Mouse (Mus musculus) heart, embryonic 14.5 days (tissue): Measurements from ENCODE around the gene Gpatch3. TPM values are rescaled to one million over a fixed set of nuclear protein-coding genes. Genes with fewer than 3 reads are reported as not detected.

Source experiments
- microRNA-seq: library from miRNA; unstranded; fragments of <30 nt; microRNA quantifications from one replicate; pipeline ENCODE4, GENCODE M21; 2016
- polyA plus RNA-seq: library from polyadenylated mRNA; unstranded; fragments of >200 nt; fragmentation: Nextera tagmentation; extraction: Ambion mirVana; gene quantifications from 2 replicates; pipeline ENCODE4 v1.2.1, GENCODE M21; 2014

The Gpatch3 gene
- polyA plus RNA-seq, 1 experiment from 2014 or later = 5.4 TPM

Small RNA genes lying within 50 kb of the gene (microRNA-seq; reads per million reads assigned to microRNA genes)
- not detected for gene Gm23158

Other genes with a start within 250 kb of the Gpatch3 start
- gene Wdtc1, start 221.3 kb upstream of the Gpatch3 start, polyA plus RNA-seq = 16.9 and 17.3 TPM in 2 replicates
- gene Slc9a1, start 205.0 kb upstream of the Gpatch3 start, polyA plus RNA-seq = 5.6 and 6.5 TPM in 2 replicates
- 0.28 and 0.61 TPM in 2 replicates for gene Tent5b, start 94.6 kb upstream of the Gpatch3 start, polyA plus RNA-seq
- gene Trnp1, start 76.2 kb upstream of the Gpatch3 start, polyA plus RNA-seq = 1.2 and 1.3 TPM in 2 replicates
- gene Kdf1, start 55.8 kb upstream of the Gpatch3 start, polyA plus RNA-seq = 0.20 and 0.62 TPM in 2 replicates
- gene Nudc, start 28.7 kb upstream of the Gpatch3 start, polyA plus RNA-seq = 153 and 164 TPM in 2 replicates
- gene Nr0b2, start 21.4 kb upstream of the Gpatch3 start, polyA plus RNA-seq = 15.8 and 18.7 TPM in 2 replicates
- gene Gpn2, start 9.6 kb downstream of the Gpatch3 start, polyA plus RNA-seq = 11.2 and 12.5 TPM in 2 replicates
- 0.40 and 1.4 TPM in 2 replicates for gene Sfn, start 27.4 kb downstream of the Gpatch3 start, polyA plus RNA-seq
- gene Zdhhc18, start 75.4 kb downstream of the Gpatch3 start, polyA plus RNA-seq = 3.4 and 4.7 TPM in 2 replicates
- 11.6 and 12.1 TPM in 2 replicates for gene Pigv, start 97.9 kb downstream of the Gpatch3 start, polyA plus RNA-seq
- gene Arid1a, start 182.0 kb downstream of the Gpatch3 start, polyA plus RNA-seq = 28.1 and 28.2 TPM in 2 replicates